Comparison of ENCODE assay signal across 16 mouse cellular contexts in genomic region chr6:30698036-30698435, GRCm38 (mm10). TPM values are rescaled to one million over a fixed set of nuclear protein-coding genes. Genes with fewer than 3 reads are reported as not detected.
DNase-seq lines count a peak whose midpoint lies in the region; ATAC-seq and TF ChIP-seq lines count a peak whose summit lies in the region.
"Had no signal": no experiment of that assay in that cellular context is flagged by ENCODE, and none has a peak within 500 bp of the region (broad histone marks: within the 10 kb centered on the region; RNA-seq: fewer than 3 reads in every experiment).

No protein-coding gene starts in this region.

- no peak for TF ChIP-seq CTCF in gastrocnemius, adult 2 months (IDR thresholded peaks at IDR 0.05)
- TF ChIP-seq CTCF in kidney, postnatal 0 days (IDR thresholded peaks at IDR 0.05; ENCODE audit: low read depth): no peak
- TF ChIP-seq CTCF in kidney, adult 2 months (conservative IDR thresholded peaks at IDR 0.05; ENCODE audit: insufficient read depth, insufficient read length, low read depth, low read length): no peak

- H3K4me2 ChIP-seq in kidney, postnatal 0 days (ENCODE audit: low read length): no peak overlapping the region
- H3K4me2 ChIP-seq in heart, embryonic 15.5 days: no peak overlapping the region
- no peak overlapping the region for H3K4me2 ChIP-seq in limb, embryonic 15.5 days

- intact Hi-C loops in gastrocnemius, adult 2 months (cut with DNase I): no loop called here
- intact Hi-C loops in left cerebral cortex, postnatal 14 days (cut with DNase I): no loop called here

- no peak overlapping the region for H3K27ac ChIP-seq in gastrocnemius, adult 2 months
- 0 out of 2 replicates have a peak overlapping the region, but pooled peaks have one; percentile 36 for H3K27ac ChIP-seq in kidney, postnatal 0 days
- no peak overlapping the region for H3K27ac ChIP-seq in kidney, adult 2 months (ENCODE audit: insufficient read depth, low read depth, low read length)
- H3K27ac ChIP-seq in heart, embryonic 15.5 days: peak overlapping the region; percentile 60
- H3K27ac ChIP-seq in limb, embryonic 15.5 days: peak overlapping the region; percentile 57

- H3K9ac ChIP-seq in kidney, postnatal 0 days (ENCODE audit: low read depth, low read length): no peak overlapping the region
- H3K9ac ChIP-seq in heart, embryonic 15.5 days: no peak overlapping the region
- H3K9ac ChIP-seq in limb, embryonic 15.5 days: no peak overlapping the region
- H3K9ac ChIP-seq: forebrain, postnatal 0 days; liver, postnatal 0 days had no signal

- no peaks in the 10 kb centered on the region for H3K36me3 ChIP-seq in kidney, postnatal 0 days (ENCODE audit: insufficient read depth, low read length)
- H3K36me3 ChIP-seq in kidney, adult 2 months (ENCODE audit: control insufficient read depth, insufficient read depth, low read length): no peaks in the 10 kb centered on the region
- H3K36me3 ChIP-seq in heart, embryonic 15.5 days: no peaks in the 10 kb centered on the region
- no peaks in the 10 kb centered on the region for H3K36me3 ChIP-seq in limb, embryonic 15.5 days

- peak; percentile 18 for DNase-seq in gastrocnemius, adult 18-20 months (ENCODE audit: low spot score)
- DNase-seq in gastrocnemius, adult 2 months: no peak
- no peak for DNase-seq in kidney, postnatal 0 days (ENCODE audit: low spot score)
- no peak for DNase-seq in kidney, adult 2 months
- no peak for DNase-seq in c-Kit-positive CD71-positive TER-119-positive erythroid progenitor cells, embryonic 14.5 days (ENCODE audit: low spot score)
- DNase-seq in left cerebral cortex, postnatal 14 days (ENCODE audit: low spot score in 2 of 2): no peak
- DNase-seq: adrenal gland, postnatal 36 days; cerebellum, adult 18-20 months; forebrain, postnatal 0 days; liver, postnatal 0 days; spleen, adult 18-20 months; thymus, adult 18-20 months had no signal

- WGBS in kidney, postnatal 0 days: 81% methylated on average over 4 of the region's 4 CpGs
- 95% methylated on average over 4 of the region's 4 CpGs for WGBS in kidney, adult 2 months
- WGBS in heart, embryonic 15.5 days: 76% methylated on average over 4 of the region's 4 CpGs
- 63% methylated on average over 4 of the region's 4 CpGs for WGBS in limb, embryonic 15.5 days

- no peaks in the 10 kb centered on the region for H3K27me3 ChIP-seq in kidney, postnatal 0 days (ENCODE audit: insufficient read depth, low read length)
- H3K27me3 ChIP-seq in kidney, adult 2 months (replicated peaks; ENCODE audit: control insufficient read depth, insufficient read depth, low read length): no peaks in the 10 kb centered on the region
- no peaks in the 10 kb centered on the region for H3K27me3 ChIP-seq in heart, embryonic 15.5 days
- no peaks in the 10 kb centered on the region for H3K27me3 ChIP-seq in limb, embryonic 15.5 days
- H3K27me3 ChIP-seq: megakaryocyte, embryonic 14.5 days had no signal

- no peaks in the 10 kb centered on the region for H3K9me3 ChIP-seq in kidney, postnatal 0 days (replicated peaks; ENCODE audit: low read length)
- H3K9me3 ChIP-seq in heart, embryonic 15.5 days (replicated peaks): no peaks in the 10 kb centered on the region
- no peaks in the 10 kb centered on the region for H3K9me3 ChIP-seq in limb, embryonic 15.5 days
- H3K9me3 ChIP-seq: megakaryocyte, embryonic 14.5 days had no signal

- no peak overlapping the region for H3K4me3 ChIP-seq in gastrocnemius, adult 2 months
- no peak overlapping the region for H3K4me3 ChIP-seq in kidney, postnatal 0 days (replicated peaks; ENCODE audit: low read depth, low read length)
- no peak overlapping the region for H3K4me3 ChIP-seq in kidney, adult 2 months (ENCODE audit: insufficient read depth, low read depth, low read length)
- H3K4me3 ChIP-seq in heart, embryonic 15.5 days: no peak overlapping the region
- H3K4me3 ChIP-seq in limb, embryonic 15.5 days: no peak overlapping the region
- H3K4me3 ChIP-seq: megakaryocyte, embryonic 14.5 days had no signal

- no peak for ATAC-seq in kidney, postnatal 0 days (replicated peaks; ENCODE audit: low FRiP score, low read depth)
- ATAC-seq in heart, embryonic 15.5 days (replicated peaks; ENCODE audit: insufficient number of reproducible peaks, insufficient read depth, low FRiP score, low read depth): no peak
- ATAC-seq in limb, embryonic 15.5 days (ENCODE audit: insufficient number of reproducible peaks, low FRiP score, low TSS enrichment, low read depth): no peak
- ATAC-seq: forebrain, postnatal 0 days; liver, postnatal 0 days had no signal

- H3K4me1 ChIP-seq in kidney, postnatal 0 days (replicated peaks; ENCODE audit: insufficient read depth, low read length): peaks cover 12% of the 10 kb centered on the region; the same call in 1 of the 2 replicates
- H3K4me1 ChIP-seq in kidney, adult 2 months (ENCODE audit: control insufficient read depth, insufficient read depth, low read length): no peaks in the 10 kb centered on the region
- peaks cover 18% of the 10 kb centered on the region for H3K4me1 ChIP-seq in heart, embryonic 15.5 days (replicated peaks)
- peaks cover 23% of the 10 kb centered on the region for H3K4me1 ChIP-seq in limb, embryonic 15.5 days

- no peak for TF ChIP-seq POLR2A in kidney, adult 2 months (IDR thresholded peaks at IDR 0.05; ENCODE audit: low read depth, low read length)

RNA-seq across cellular contexts. Expression of gene Cep41, which starts 4.5 kb away (rescaled TPM):
- total RNA-seq in gastrocnemius, adult 18-20 months (2021): under 1 TPM; 0.78 to 0.80 TPM
- total RNA-seq in gastrocnemius, adult 2 months (2021): 1 to 10 TPM in 1 of 2 experiments, under 1 TPM in 1; 0.20 to 1.6 TPM
- 11.9 and 12.1 TPM in 2 replicates for polyA plus RNA-seq in kidney, postnatal 0 days (2015; fragmentation: Nextera tagmentation; extraction: Ambion mirVana)
- polyA plus RNA-seq in kidney, adult 2 months (2012; rRNA removed): 2.6 and 2.9 TPM in 2 replicates
- 9.3 and 10.0 TPM in 2 replicates for polyA plus RNA-seq in heart, embryonic 15.5 days (2015; fragmentation: Nextera tagmentation; extraction: Ambion mirVana)
- polyA plus RNA-seq in limb, embryonic 15.5 days (2015; fragmentation: Nextera tagmentation; extraction: Ambion mirVana): 28.6 and 46.4 TPM in 2 replicates
- 1 to 10 TPM; 7.2 to 7.4 TPM for total RNA-seq in left cerebral cortex, postnatal 14 days (2021)

RNA-seq across cellular contexts. Expression of gene Mest, which starts 25.3 kb away (rescaled TPM):
- 1 to 10 TPM; 1.8 to 3.2 TPM for total RNA-seq in gastrocnemius, adult 18-20 months (2021)
- total RNA-seq in gastrocnemius, adult 2 months (2021): 1 to 10 TPM; 1.6 to 2.4 TPM
- 1,049 and 1,099 TPM in 2 replicates for polyA plus RNA-seq in kidney, postnatal 0 days (2015; fragmentation: Nextera tagmentation; extraction: Ambion mirVana)
- polyA plus RNA-seq in kidney, adult 2 months (2012; rRNA removed): 8.4 and 16.5 TPM in 2 replicates
- polyA plus RNA-seq in heart, embryonic 15.5 days (2015; fragmentation: Nextera tagmentation; extraction: Ambion mirVana): 1,527 and 1,993 TPM in 2 replicates
- 1,721 and 1,971 TPM in 2 replicates for polyA plus RNA-seq in limb, embryonic 15.5 days (2015; fragmentation: Nextera tagmentation; extraction: Ambion mirVana)
- 100 to 1,000 TPM; 115 to 130 TPM for total RNA-seq in left cerebral cortex, postnatal 14 days (2021)

RNA-seq across cellular contexts. Expression of gene Cpa1, which starts 59.0 kb away (rescaled TPM):
- not detected for total RNA-seq in gastrocnemius, adult 18-20 months (2021)
- not detected for total RNA-seq in gastrocnemius, adult 2 months (2021)
- 0.53 and 0.55 TPM in 2 replicates for polyA plus RNA-seq in kidney, postnatal 0 days (2015; fragmentation: Nextera tagmentation; extraction: Ambion mirVana)
- 0.11 TPM in 1 of 2 replicates, not detected in the other for polyA plus RNA-seq in kidney, adult 2 months (2012; rRNA removed)
- polyA plus RNA-seq in heart, embryonic 15.5 days (2015; fragmentation: Nextera tagmentation; extraction: Ambion mirVana): 3.2 and 5.0 TPM in 2 replicates
- 1.7 and 1.9 TPM in 2 replicates for polyA plus RNA-seq in limb, embryonic 15.5 days (2015; fragmentation: Nextera tagmentation; extraction: Ambion mirVana)
- not detected for total RNA-seq in left cerebral cortex, postnatal 14 days (2021)
- total RNA-seq: adrenal gland, postnatal 36 days; forebrain, postnatal 0 days; left cerebral cortex, adult 8-10 months had no signal

Comparison
In these comparisons a context has a peak if more than half of its experiments do, and no peak if none do; other contexts are left out.
1. H3K27ac ChIP-seq: peak in kidney, postnatal 0 days (single experiment), heart, embryonic 15.5 days (single experiment) and limb, embryonic 15.5 days (single experiment); none in gastrocnemius, adult 2 months (single experiment) and kidney, adult 2 months (single experiment).
2. RNA of gene Mest, which starts 25.3 kb away (polyA plus RNA-seq): 1,721 to 1,971 TPM in limb, embryonic 15.5 days, 1,527 to 1,993 TPM in heart, embryonic 15.5 days and 1,049 to 1,099 TPM in kidney, postnatal 0 days; 8.4 to 16.5 TPM in kidney, adult 2 months; every median in the first group is over 10 times any median in the second.